Mouse (Mus musculus) CH12.LX (cell line): ENCODE data around the gene Nadsyn1. TPM values are rescaled to one million over a fixed set of nuclear protein-coding genes. Genes with fewer than 3 reads are reported as not detected.

Experiments used
- DNase-seq: peaks from one replicate; pipeline ENCODE4 v3.0.0-alpha.2; 2013; ENCODE audit errors: extremely low read depth
- H3K27ac ChIP-seq: 2 replicates; pipeline ENCODE4 v1.5.1; 2012; ENCODE audit warnings: low read depth, mild to moderate bottlenecking, control low read depth, moderate library complexity; ENCODE audit not compliant: insufficient read depth
- H3K27me3 ChIP-seq: replicated peaks from 2 replicates; pipeline ENCODE3; 2012; ENCODE audit warnings: inconsistent platforms
- H3K36me3 ChIP-seq, 2 experiments: replicated peaks in 1 of 2; 2 replicates each; pipeline versions ENCODE3 to v1.6.1; 2012; ENCODE audit warnings: inconsistent platforms in 1 of 2, low read length in 1 of 2, mild to moderate bottlenecking in 1 of 2, mixed read lengths in 1 of 2, moderate library complexity in 1 of 2; ENCODE audit not compliant: control insufficient read depth in 1 of 2, insufficient read depth in 1 of 2
- H3K4me1 ChIP-seq, 2 experiments: 2 replicates each; pipeline ENCODE4 v1.6.1; 2012; ENCODE audit warnings: inconsistent platforms in 1 of 2, moderate library complexity in 1 of 2; ENCODE audit not compliant: insufficient read depth in 2 of 2, control insufficient read depth in 1 of 2
- H3K4me2 ChIP-seq: 2 replicates; pipeline ENCODE4 v1.6.1; 2012; ENCODE audit warnings: low read depth, mild to moderate bottlenecking, control low read depth; ENCODE audit not compliant: poor library complexity, insufficient read depth, severe bottlenecking
- H3K4me3 ChIP-seq, 3 experiments: fragments of 150-350 bp in 1 of 3; sonication (generic) in 1 of 3; replicated peaks in 1 of 3; 2 replicates each; pipeline versions ENCODE3 to v1.5.1; 2011 to 2012; ENCODE audit warnings: low read depth in 2 of 3, low read length in 2 of 3, mild to moderate bottlenecking in 2 of 3, moderate library complexity in 2 of 3, control low read depth in 1 of 3, improper control_type of control experiment in 1 of 3, inconsistent platforms in 1 of 3, mixed read lengths in 1 of 3; ENCODE audit not compliant: poor library complexity in 1 of 3
- H3K79me2 ChIP-seq: replicated peaks from 2 replicates; pipeline ENCODE4 v1.6.1; 2012; ENCODE audit warnings: mild to moderate bottlenecking, moderate library complexity; ENCODE audit not compliant: control insufficient read depth, poor library complexity, insufficient read depth, severe bottlenecking; ENCODE audit errors: extremely low read depth
- H3K9ac ChIP-seq: 2 replicates; pipeline ENCODE4 v1.6.1; 2012; ENCODE audit warnings: low read depth, mild to moderate bottlenecking, control low read depth, moderate library complexity; ENCODE audit not compliant: insufficient read depth
- H3K9me3 ChIP-seq: replicated peaks from 2 replicates; pipeline ENCODE3; 2012; ENCODE audit warnings: low read length, inconsistent platforms, mixed read lengths
- CTCF ChIP-seq, 2 experiments: IDR thresholded peaks in 1 of 2; conservative IDR thresholded peaks in 1 of 2; 2 replicates each; pipeline ENCODE4 v1.5.1; 2011 to 2012; ENCODE audit warnings: low read depth in 2 of 2, low read length in 2 of 2, improper control_type of control experiment in 1 of 2, inconsistent platforms in 1 of 2, mild to moderate bottlenecking in 1 of 2, moderate library complexity in 1 of 2
- E2F4 ChIP-seq: IDR thresholded peaks from 2 replicates; pipeline ENCODE4 v1.6.1; 2011; ENCODE audit warnings: low read depth, low read length, improper control_type of control experiment; ENCODE audit not compliant: insufficient replicate concordance
- ELF1 ChIP-seq: IDR thresholded peaks from 2 replicates; pipeline ENCODE4 v1.6.1; 2014; ENCODE audit warnings: low read depth, mild to moderate bottlenecking, inconsistent platforms, low read length, improper control_type of control experiment
- EP300 ChIP-seq: IDR thresholded peaks from 2 replicates; pipeline ENCODE4 v1.6.1; 2011; ENCODE audit warnings: low read length, improper control_type of control experiment
- IRF4 ChIP-seq: IDR thresholded peaks from 2 replicates; pipeline ENCODE4 v1.6.1; 2014; ENCODE audit warnings: low read depth, mild to moderate bottlenecking, inconsistent platforms, low read length, improper control_type of control experiment
- KAT2A ChIP-seq: IDR thresholded peaks from 2 replicates; pipeline ENCODE4 v1.6.1; 2012; ENCODE audit warnings: low read length, improper control_type of control experiment, inconsistent platforms; ENCODE audit not compliant: insufficient replicate concordance
- MAZ ChIP-seq: IDR thresholded peaks from 2 replicates; pipeline ENCODE4 v1.6.1; 2012; ENCODE audit warnings: low read depth, mild to moderate bottlenecking, inconsistent platforms, low read length, improper control_type of control experiment, moderate library complexity
- MXI1 ChIP-seq: IDR thresholded peaks from 2 replicates; pipeline ENCODE4 v1.6.1; 2011; ENCODE audit warnings: mild to moderate bottlenecking, low read depth, low read length, improper control_type of control experiment
- MYC ChIP-seq: IDR thresholded peaks from 2 replicates; pipeline ENCODE4 v1.6.1; 2011; ENCODE audit warnings: low read depth, mild to moderate bottlenecking, improper control_type of control experiment, low read length
- POLR2AphosphoS2 ChIP-seq: IDR thresholded peaks from 2 replicates; pipeline ENCODE4 v1.6.1; 2011; ENCODE audit warnings: low read depth, low read length, improper control_type of control experiment
- RCOR1 ChIP-seq: conservative IDR thresholded peaks from 2 replicates; pipeline ENCODE4 v1.6.1; 2012; ENCODE audit warnings: low read depth, mild to moderate bottlenecking, inconsistent platforms, low read length, improper control_type of control experiment
- SIN3A ChIP-seq: IDR thresholded peaks from 2 replicates; pipeline ENCODE4 v1.6.1; 2012; ENCODE audit warnings: low read length, improper control_type of control experiment, inconsistent platforms
- SMC3 ChIP-seq: IDR thresholded peaks from 2 replicates; pipeline ENCODE4 v1.6.1; 2011; ENCODE audit warnings: low read depth, low read length, improper control_type of control experiment
- TBP ChIP-seq: conservative IDR thresholded peaks from 2 replicates; pipeline ENCODE4 v1.6.1; 2011; ENCODE audit warnings: low read depth, low read length, improper control_type of control experiment
- TCF12 ChIP-seq: IDR thresholded peaks from 2 replicates; pipeline ENCODE4 v1.6.1; 2014; ENCODE audit warnings: low read depth, mild to moderate bottlenecking, inconsistent platforms, low read length, improper control_type of control experiment
- USF2 ChIP-seq: conservative IDR thresholded peaks from 2 replicates; pipeline ENCODE4 v1.6.1; 2011; ENCODE audit warnings: low read depth, low read length, improper control_type of control experiment
- ZC3H11A ChIP-seq: IDR thresholded peaks from 2 replicates; pipeline ENCODE4 v1.6.1; 2012; ENCODE audit warnings: low read depth, mild to moderate bottlenecking, inconsistent platforms, low read length, improper control_type of control experiment
- ZKSCAN1 ChIP-seq: IDR thresholded peaks from 2 replicates; pipeline ENCODE4 v1.6.1; 2012; ENCODE audit warnings: low read depth, inconsistent platforms, low read length, improper control_type of control experiment, borderline replicate concordance
- ZMIZ1 ChIP-seq: IDR thresholded peaks from 2 replicates; pipeline ENCODE4 v1.6.1; 2012; ENCODE audit warnings: low read depth, mild to moderate bottlenecking, inconsistent platforms, low read length, improper control_type of control experiment
- dilution Hi-C: fragments of 300-500 bp; cut with MboI; formaldehyde crosslinking; loops from 2 replicates; pipeline ENCODE4 v1.14.3; 2020; ENCODE audit warnings: low sequenced_read_pairs; ENCODE audit not compliant: extremely low pct_unique_long_range_greater_than_20kb, extremely low pct_ligation_motif_present
- in situ Hi-C: fragments of 300-500 bp; cut with MboI; formaldehyde crosslinking; loops from 3 replicates; pipeline ENCODE4 v1.14.3; 2019; ENCODE audit warnings: low sequenced_read_pairs, low pct_ligation_motif_present, low pct_unique_long_range_greater_than_20kb, mixed read lengths
- polyA plus RNA-seq: library from polyadenylated mRNA; unstranded; fragments of >175 nt; gene quantifications from 2 replicates; pipeline ENCODE4 v1.2.1, GENCODE M21; 2012; ENCODE audit warnings: low read depth; ENCODE audit not compliant: insufficient read length
- total RNA-seq, 2 experiments: library from RNA; depleted of rRNA; stranded (reverse); fragments of 300-350 nt in 1 of 2; fragments of >200 nt in 1 of 2; gene quantifications; 2 replicates each; pipeline ENCODE4 v1.2.3; 2012 to 2014

Nadsyn1 gene
- total and polyA plus RNA-seq, 3 experiments = 5.4 to 11.7 (median 8.6) TPM

GRCm38 (mm10) chr7:143768267-143768666 is 54.4 kb downstream of the Nadsyn1 start:
- Histone ChIP-seq H3K4me3 (no peak overlapping the region), H3K4me1 (no peaks in the 10 kb centered on the region), H3K9me3 (peaks cover 4% of the 10 kb centered on the region), H3K27ac (no peak overlapping the region), H3K4me2 (no peak overlapping the region), H3K79me2 (no peaks in the 10 kb centered on the region), H3K27me3 (peaks cover 72% of the 10 kb centered on the region), H3K9ac (no peak overlapping the region), H3K36me3 (no peaks in the 10 kb centered on the region)
- TF ChIP-seq EP300 = no peak
- no peak for TF ChIP-seq TCF12
- TF ChIP-seq TBP = no peak
- TF ChIP-seq POLR2AphosphoS2 = no peak
- no peak for TF ChIP-seq RCOR1
- TF ChIP-seq ZKSCAN1 = no peak
- no peak for TF ChIP-seq SMC3
- TF ChIP-seq MYC = no peak
- TF ChIP-seq ZC3H11A = no peak
- no peak for TF ChIP-seq IRF4
- no peak for TF ChIP-seq MAZ
- TF ChIP-seq KAT2A = no peak
- TF ChIP-seq USF2 = no peak
- no peak for TF ChIP-seq ZMIZ1
- in situ Hi-C loops (no loop called here), dilution Hi-C loops (no loop called here)
- no peak for DNase-seq

GRCm38 (mm10) chr7:143766893-143767292 is 55.8 kb downstream of the Nadsyn1 start, which contains the start of gene Mrgprg:
TSS of gene Mrgprg (minus strand) at chr7:143766993.
- H3K4me1 ChIP-seq = no peaks in the 10 kb centered on the region
- TF ChIP-seq SMC3 (no peak), RCOR1 (no peak), MXI1 (no peak), SIN3A (no peak), CTCF (conservative IDR thresholded peaks at IDR 0.05 in 1 of 2, IDR thresholded peaks at IDR 0.05 in 1 of 2; ENCODE audit: low read depth in 2 of 2, low read length in 2 of 2) (no peak), POLR2AphosphoS2 (no peak), ELF1 (no peak), E2F4 (no peak)
- TF ChIP-seq, all 38 proteins: peak for 0
- Histone ChIP-seq H3K79me2 (no peaks in the 10 kb centered on the region), H3K27me3 (peaks cover 85% of the 10 kb centered on the region), H3K4me2 (no peak within 1 kb of the TSS), H3K9ac (no peak within 1 kb of the TSS), H3K4me3 (no peak within 1 kb of the TSS), H3K36me3 (no peaks in the 10 kb centered on the region), H3K9me3 (no peaks in the 10 kb centered on the region), H3K27ac (no peak within 1 kb of the TSS)
- in situ Hi-C loops = no loop called here
- dilution Hi-C loops = no loop called here
- DNase-seq = no peak
